ENCODE assay signal across 25 mouse cellular contexts in the genomic region with DNA sequence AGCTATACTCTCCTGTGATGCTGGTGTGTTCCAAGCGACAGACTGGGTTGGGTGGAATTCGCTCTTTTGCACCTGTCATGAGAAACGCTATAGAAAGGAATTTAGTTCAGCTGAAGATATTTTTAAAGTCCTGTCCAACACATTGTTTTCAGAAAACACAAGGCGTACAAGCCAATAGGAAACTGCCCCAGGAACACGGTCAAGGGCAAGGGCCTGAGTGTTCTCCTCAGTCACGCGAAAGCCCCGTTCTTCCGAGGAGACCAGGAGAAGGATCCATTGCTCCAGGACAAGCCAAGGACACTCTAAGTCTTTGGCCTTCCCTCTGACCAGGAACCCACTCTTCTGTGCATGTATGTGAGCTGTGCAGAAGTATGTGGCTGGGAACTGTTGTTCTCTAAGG. TPM values are rescaled to one million over a fixed set of nuclear protein-coding genes. Genes with fewer than 3 reads are reported as not detected.
DNase-seq lines count a peak whose midpoint lies in the region; ATAC-seq and TF ChIP-seq lines count a peak whose summit lies in the region.
"Had no signal": no experiment of that assay in that cellular context is flagged by ENCODE, and none has a peak within 500 bp of the region (broad histone marks: within the 10 kb centered on the region; RNA-seq: fewer than 3 reads in every experiment).

No protein-coding gene starts in this region.

- H3K27ac ChIP-seq in forebrain, postnatal 0 days (ENCODE audit: low read depth, low read length): 0 out of 2 replicates have a peak overlapping the region, but pooled peaks have one; percentile 22
- H3K27ac ChIP-seq in forebrain, embryonic 15.5 days (replicated peaks): no peak overlapping the region
- H3K27ac ChIP-seq in intestine, embryonic 14.5 days (ENCODE audit: low read depth): no peak overlapping the region
- no peak overlapping the region for H3K27ac ChIP-seq in intestine, postnatal 0 days (ENCODE audit: low read depth, low read length)
- peak overlapping the region; percentile 10; the same call in 1 of the 2 replicates for H3K27ac ChIP-seq in midbrain, embryonic 16.5 days (ENCODE audit: low read length)
- H3K27ac ChIP-seq: embryonic facial prominence, embryonic 13.5 days; gastrocnemius, adult 2 months had no signal

- H3K36me3 ChIP-seq in forebrain, postnatal 0 days (ENCODE audit: insufficient read depth): no peaks in the 10 kb centered on the region
- no peaks in the 10 kb centered on the region for H3K36me3 ChIP-seq in forebrain, embryonic 15.5 days
- H3K36me3 ChIP-seq in intestine, embryonic 14.5 days (ENCODE audit: control insufficient read depth, insufficient read depth, low read length): no peaks in the 10 kb centered on the region
- no peaks in the 10 kb centered on the region for H3K36me3 ChIP-seq in intestine, postnatal 0 days (ENCODE audit: control insufficient read depth, insufficient read depth)
- H3K36me3 ChIP-seq in midbrain, embryonic 16.5 days (ENCODE audit: control insufficient read depth, insufficient read depth, low read length): no peaks in the 10 kb centered on the region
- H3K36me3 ChIP-seq: embryonic facial prominence, embryonic 10.5 days; embryonic facial prominence, embryonic 13.5 days; G1E had no signal

- H3K4me1 ChIP-seq in forebrain, postnatal 0 days (ENCODE audit: insufficient read depth): peaks cover 9% of the 10 kb centered on the region; the same call in 1 of the 2 replicates
- H3K4me1 ChIP-seq in forebrain, embryonic 15.5 days: peaks cover 5% of the 10 kb centered on the region; the same call in 1 of the 2 replicates
- no peaks in the 10 kb centered on the region for H3K4me1 ChIP-seq in intestine, embryonic 14.5 days (replicated peaks; ENCODE audit: control insufficient read depth, insufficient read depth, low read length)
- no peaks in the 10 kb centered on the region for H3K4me1 ChIP-seq in intestine, postnatal 0 days (replicated peaks; ENCODE audit: control insufficient read depth, insufficient read depth, low read length)
- peaks cover 12% of the 10 kb centered on the region for H3K4me1 ChIP-seq in midbrain, embryonic 16.5 days (ENCODE audit: control insufficient read depth, insufficient read depth, low read length)

- no peak overlapping the region for H3K9ac ChIP-seq in forebrain, postnatal 0 days
- H3K9ac ChIP-seq in forebrain, embryonic 15.5 days (replicated peaks): no peak overlapping the region
- H3K9ac ChIP-seq in intestine, embryonic 14.5 days (ENCODE audit: low read length): no peak overlapping the region
- no peak overlapping the region for H3K9ac ChIP-seq in intestine, postnatal 0 days (ENCODE audit: low read depth, low read length)
- H3K9ac ChIP-seq in midbrain, embryonic 16.5 days (ENCODE audit: low read depth, low read length): no peak overlapping the region

- WGBS in forebrain, postnatal 0 days: 58% methylated on average over 9 of the region's 9 CpGs
- WGBS in forebrain, embryonic 15.5 days: 61% methylated on average over 9 of the region's 9 CpGs
- WGBS in intestine, embryonic 14.5 days: 85% methylated on average over 9 of the region's 9 CpGs
- 88% methylated on average over 9 of the region's 9 CpGs for WGBS in intestine, postnatal 0 days
- WGBS in midbrain, embryonic 16.5 days: 48% methylated on average over 9 of the region's 9 CpGs

- ATAC-seq in forebrain, postnatal 0 days: no peak
- ATAC-seq in forebrain, embryonic 15.5 days (replicated peaks): no peak
- ATAC-seq in intestine, embryonic 14.5 days (replicated peaks; ENCODE audit: low FRiP score, low TSS enrichment, low read depth): no peak
- ATAC-seq in intestine, postnatal 0 days: no peak
- ATAC-seq in midbrain, embryonic 16.5 days: no peak
- ATAC-seq: intestine, embryonic 16.5 days; Patski had no signal

- no peak for TF ChIP-seq CTCF in forebrain, postnatal 0 days (IDR thresholded peaks at IDR 0.05; ENCODE audit: low read depth)
- TF ChIP-seq CTCF in intestine, postnatal 0 days (IDR thresholded peaks at IDR 0.05; ENCODE audit: low read depth): no peak

- H3K4me2 ChIP-seq in forebrain, postnatal 0 days (ENCODE audit: low read depth): no peak overlapping the region
- no peak overlapping the region for H3K4me2 ChIP-seq in forebrain, embryonic 15.5 days (replicated peaks)
- no peak overlapping the region for H3K4me2 ChIP-seq in intestine, embryonic 14.5 days (ENCODE audit: low read length)
- no peak overlapping the region for H3K4me2 ChIP-seq in intestine, postnatal 0 days (replicated peaks; ENCODE audit: low read depth)
- H3K4me2 ChIP-seq in midbrain, embryonic 16.5 days (ENCODE audit: low read length): no peak overlapping the region
- H3K4me2 ChIP-seq: embryonic facial prominence, embryonic 13.5 days; heart, embryonic 11.5 days had no signal

- DNase-seq in forebrain, postnatal 0 days: no peak
- peak; percentile 20 for DNase-seq in intestine, embryonic 14.5 days (ENCODE audit: low spot score)
- peak; percentile 9 for DNase-seq in brain, adult 2 months (ENCODE audit: low read depth, low spot score)
- no peak for DNase-seq in left cerebral cortex, adult 8-10 months (ENCODE audit: low spot score in 2 of 2)
- DNase-seq: adrenal gland, postnatal 10 days; adrenal gland, postnatal 36 days; B cell, adult 2 months; cerebellum, adult 11 months; cerebellum, adult 2 months; cerebellum, adult 9-11 months; cerebellum, postnatal 25 days; gastrocnemius, adult 2 months; gastrocnemius, postnatal 14 days had no signal

- no peaks in the 10 kb centered on the region for H3K27me3 ChIP-seq in forebrain, postnatal 0 days (ENCODE audit: insufficient read depth, low read length)
- H3K27me3 ChIP-seq in forebrain, embryonic 15.5 days: no peaks in the 10 kb centered on the region
- H3K27me3 ChIP-seq in intestine, embryonic 14.5 days (replicated peaks; ENCODE audit: control insufficient read depth, insufficient read depth, low read length): no peaks in the 10 kb centered on the region
- no peaks in the 10 kb centered on the region for H3K27me3 ChIP-seq in intestine, postnatal 0 days (replicated peaks; ENCODE audit: control insufficient read depth, insufficient read depth, low read length)
- H3K27me3 ChIP-seq in midbrain, embryonic 16.5 days (ENCODE audit: control insufficient read depth, insufficient read depth, low read depth, low read length): no peaks in the 10 kb centered on the region
- H3K27me3 ChIP-seq: CH12.LX, Patski had no signal

- no peak overlapping the region for H3K4me3 ChIP-seq in forebrain, postnatal 0 days (ENCODE audit: low read depth, low read length)
- H3K4me3 ChIP-seq in forebrain, embryonic 15.5 days: no peak overlapping the region
- H3K4me3 ChIP-seq in intestine, embryonic 14.5 days (ENCODE audit: low read depth, low read length): no peak overlapping the region
- H3K4me3 ChIP-seq in intestine, postnatal 0 days (ENCODE audit: low read depth, low read length): no peak overlapping the region
- H3K4me3 ChIP-seq in midbrain, embryonic 16.5 days (ENCODE audit: low read depth, low read length): no peak overlapping the region
- H3K4me3 ChIP-seq: embryonic facial prominence, embryonic 10.5 days; embryonic facial prominence, embryonic 13.5 days; erythroblast, embryonic 14.5 days; gastrocnemius, adult 2 months had no signal

- H3K9me3 ChIP-seq in forebrain, postnatal 0 days (ENCODE audit: low read length): no peaks in the 10 kb centered on the region
- no peaks in the 10 kb centered on the region for H3K9me3 ChIP-seq in forebrain, embryonic 15.5 days
- H3K9me3 ChIP-seq in intestine, embryonic 14.5 days (ENCODE audit: control insufficient read depth, low read length): no peaks in the 10 kb centered on the region
- H3K9me3 ChIP-seq in intestine, postnatal 0 days (ENCODE audit: control insufficient read depth): no peaks in the 10 kb centered on the region
- H3K9me3 ChIP-seq in midbrain, embryonic 16.5 days (replicated peaks; ENCODE audit: control insufficient read depth, low read length, poor library complexity, severe bottlenecking): no peaks in the 10 kb centered on the region
- H3K9me3 ChIP-seq: embryonic facial prominence, embryonic 13.5 days had no signal

RNA-seq across cellular contexts. Expression of a gene that starts 17.6 kb away (rescaled TPM):
- total RNA-seq in forebrain, postnatal 0 days (2014; rRNA removed): 25.5 and 28.0 TPM in 2 replicates
- 87.3 and 108 TPM in 2 replicates for polyA plus RNA-seq in forebrain, postnatal 0 days (2015; fragmentation: Nextera tagmentation; extraction: Ambion mirVana)
- 67.4 and 69.2 TPM in 2 replicates for polyA plus RNA-seq in forebrain, embryonic 15.5 days (2015; fragmentation: Nextera tagmentation; extraction: Ambion mirVana)
- polyA plus RNA-seq in intestine, embryonic 14.5 days (2014; fragmentation: Nextera tagmentation; extraction: Ambion mirVana): 74.9 and 82.9 TPM in 2 replicates
- 86.5 and 86.9 TPM in 2 replicates for polyA plus RNA-seq in intestine, postnatal 0 days (2015; fragmentation: Nextera tagmentation; extraction: Ambion mirVana)
- polyA plus RNA-seq in midbrain, embryonic 16.5 days (2015; fragmentation: Nextera tagmentation; extraction: Ambion mirVana): 61.6 and 69.4 TPM in 2 replicates
- 10 to 100 TPM; 26.3 to 30.5 (median 28.1) TPM for total RNA-seq in left cerebral cortex, adult 8-10 months (2022)

RNA-seq across cellular contexts. Expression of a gene that starts 19.7 kb away (rescaled TPM):
- 0.92 and 1.6 TPM in 2 replicates for total RNA-seq in forebrain, postnatal 0 days (2014; rRNA removed)
- 1.4 and 1.8 TPM in 2 replicates for polyA plus RNA-seq in forebrain, postnatal 0 days (2015; fragmentation: Nextera tagmentation; extraction: Ambion mirVana)
- polyA plus RNA-seq in forebrain, embryonic 15.5 days (2015; fragmentation: Nextera tagmentation; extraction: Ambion mirVana): 0.24 and 0.47 TPM in 2 replicates
- polyA plus RNA-seq in intestine, embryonic 14.5 days (2014; fragmentation: Nextera tagmentation; extraction: Ambion mirVana): 0.34 and 0.47 TPM in 2 replicates
- polyA plus RNA-seq in intestine, postnatal 0 days (2015; fragmentation: Nextera tagmentation; extraction: Ambion mirVana): 1.0 and 1.2 TPM in 2 replicates
- 0.63 and 0.70 TPM in 2 replicates for polyA plus RNA-seq in midbrain, embryonic 16.5 days (2015; fragmentation: Nextera tagmentation; extraction: Ambion mirVana)
- total RNA-seq in left cerebral cortex, adult 8-10 months (2022): 10 to 100 TPM in 1 of 4 experiments, 1 to 10 TPM in 3; 2.5 to 25.6 (median 6.0) TPM
- total RNA-seq: CH12.LX; hematopoietic stem cell, adult 5-6 weeks had no signal

Comparison
In these comparisons a context has a peak if more than half of its experiments do, and no peak if none do; other contexts are left out.
1. H3K27ac ChIP-seq: peak in forebrain, postnatal 0 days (single experiment) and midbrain, embryonic 16.5 days (single experiment); none in forebrain, embryonic 15.5 days (single experiment), intestine, embryonic 14.5 days (single experiment) and intestine, postnatal 0 days (single experiment).
2. DNase-seq: peak in intestine, embryonic 14.5 days (single experiment) and brain, adult 2 months (single experiment); none in forebrain, postnatal 0 days (single experiment) and left cerebral cortex, adult 8-10 months (0 of 2).